8 mouse cellular contexts compared by ENCODE assay signal in genomic region chr8:124314803-124315202, GRCm38 (mm10).
A peak's percentile ranks its signal among the peaks of the same experiment; 100 is the strongest.
DNase-seq lines count a peak whose midpoint lies in the region; ATAC-seq and TF ChIP-seq lines count a peak whose summit lies in the region.

No protein-coding gene starts in this region.

- 49% methylated on average over 10 of the region's 10 CpGs for WGBS in intestine, postnatal 0 days

- DNase-seq in adrenal gland, postnatal 10 days: peak; percentile 29
- no peak for DNase-seq in adrenal gland, adult 8-10 months
- peak; percentile 60 for DNase-seq in right cerebral cortex, postnatal 4 days
- no peak for DNase-seq in right cerebral cortex, postnatal 36 days (ENCODE audit: low spot score in 2 of 2)
- peak; percentile 77 for DNase-seq in naive thymus-derived CD4-positive, alpha-beta T cell, adult 2 months (ENCODE audit: low read depth)
- DNase-seq in c-Kit-positive CD71-positive TER-119-positive erythroid progenitor cells, embryonic 14.5 days (ENCODE audit: low spot score): no peak

- H3K27ac ChIP-seq in intestine, postnatal 0 days (ENCODE audit: low read depth, low read length): no peak overlapping the region

- H3K36me3 ChIP-seq in intestine, postnatal 0 days (ENCODE audit: control insufficient read depth, insufficient read depth): no peaks in the 10 kb centered on the region; the same call in 1 of the 2 replicates

- peak; percentile 68 for TF ChIP-seq CTCF in intestine, postnatal 0 days (IDR thresholded peaks at IDR 0.05; ENCODE audit: low read depth)

- no peaks in the 10 kb centered on the region for H3K9me3 ChIP-seq in intestine, postnatal 0 days (ENCODE audit: control insufficient read depth)

- no peak overlapping the region for H3K9ac ChIP-seq in intestine, postnatal 0 days (ENCODE audit: low read depth, low read length)

- no peak for ATAC-seq in intestine, postnatal 0 days
- no peak for ATAC-seq in activated CD4-positive, CD25-positive, alpha-beta regulatory T cell, adult 4 months

- no peaks in the 10 kb centered on the region for H3K27me3 ChIP-seq in intestine, postnatal 0 days (replicated peaks; ENCODE audit: control insufficient read depth, insufficient read depth, low read length)

- no peak overlapping the region for H3K4me2 ChIP-seq in intestine, postnatal 0 days (replicated peaks; ENCODE audit: low read depth)

- H3K4me3 ChIP-seq in intestine, postnatal 0 days (ENCODE audit: low read depth, low read length): no peak overlapping the region

- H3K4me1 ChIP-seq in intestine, postnatal 0 days (replicated peaks; ENCODE audit: control insufficient read depth, insufficient read depth, low read length): no peaks in the 10 kb centered on the region

Comparison
In these comparisons a context has a peak if more than half of its experiments do, and no peak if none do; other contexts are left out.
1. DNase-seq: peak in adrenal gland, postnatal 10 days (single experiment), right cerebral cortex, postnatal 4 days (single experiment) and naive thymus-derived CD4-positive, alpha-beta T cell, adult 2 months (single experiment); none in adrenal gland, adult 8-10 months (single experiment), right cerebral cortex, postnatal 36 days (0 of 2) and c-Kit-positive CD71-positive TER-119-positive erythroid progenitor cells, embryonic 14.5 days (single experiment).